Mouse (Mus musculus) liver, embryonic 13.5 days (tissue): ENCODE measurements around the gene Atg3. TPM values are rescaled to one million over a fixed set of nuclear protein-coding genes. Genes with fewer than 3 reads are reported as not detected.

Experiments used
- ATAC-seq: fragments of 200-750 bp; cut with Nextera tagmentation; 2 replicates; pipeline ENCODE4 v1.8.0; 2017; ENCODE audit warnings: low read depth, mild to moderate bottlenecking, moderate number of reproducible peaks, moderate library complexity
- DNase-seq: peaks from one replicate; pipeline ENCODE4 v3.0.0; 2022
- H3K27ac ChIP-seq: fragments of 300-500 bp; sonication (generic); 2 replicates; pipeline ENCODE4 v1.5.1; 2015; ENCODE audit warnings: moderate library complexity, mild to moderate bottlenecking, inconsistent platforms
- H3K27me3 ChIP-seq: fragments of 300-500 bp; sonication (generic); 2 replicates; pipeline ENCODE4 v1.6.1; 2015; ENCODE audit warnings: mild to moderate bottlenecking, inconsistent platforms
- H3K36me3 ChIP-seq: fragments of 300-500 bp; sonication (generic); 2 replicates; pipeline ENCODE4 v1.6.1; 2015; ENCODE audit warnings: mild to moderate bottlenecking, inconsistent platforms
- H3K4me1 ChIP-seq: fragments of 300-500 bp; sonication (generic); replicated peaks from 2 replicates; pipeline ENCODE4 v1.6.1; 2015; ENCODE audit warnings: inconsistent platforms
- H3K4me2 ChIP-seq: fragments of 300-500 bp; sonication (generic); 2 replicates; pipeline ENCODE4 v1.6.1; 2015; ENCODE audit warnings: inconsistent platforms, mild to moderate bottlenecking, moderate library complexity
- H3K4me3 ChIP-seq: fragments of 300-500 bp; sonication (generic); replicated peaks from 2 replicates; pipeline ENCODE4 v1.5.1; 2015; ENCODE audit warnings: mild to moderate bottlenecking, inconsistent platforms
- H3K9ac ChIP-seq: fragments of 300-500 bp; sonication (generic); 2 replicates; pipeline ENCODE4 v1.6.1; 2015; ENCODE audit warnings: mild to moderate bottlenecking, inconsistent platforms
- H3K9me3 ChIP-seq: fragments of 300-500 bp; sonication (generic); replicated peaks from 2 replicates; pipeline ENCODE4 v1.6.1; 2016; ENCODE audit warnings: inconsistent platforms
- WGBS: fragments of 180-500 bp; shearing (Covaris S2); methylation state at CpG from one replicate; pipeline ENCODE4 v1.1.7; 2015; ENCODE audit not compliant: insufficient replicate concordance; 5-methylcytosine and 5-hydroxymethylcytosine counted together
- polyA plus RNA-seq: library from polyadenylated mRNA; unstranded; fragments of >200 nt; fragmentation: Nextera tagmentation; extraction: Ambion mirVana; gene quantifications from 2 replicates; pipeline ENCODE4 v1.2.1, GENCODE M21; 2015

Gene Atg3
- 21.7 and 22.2 TPM in 2 replicates for polyA plus RNA-seq

DNA sequence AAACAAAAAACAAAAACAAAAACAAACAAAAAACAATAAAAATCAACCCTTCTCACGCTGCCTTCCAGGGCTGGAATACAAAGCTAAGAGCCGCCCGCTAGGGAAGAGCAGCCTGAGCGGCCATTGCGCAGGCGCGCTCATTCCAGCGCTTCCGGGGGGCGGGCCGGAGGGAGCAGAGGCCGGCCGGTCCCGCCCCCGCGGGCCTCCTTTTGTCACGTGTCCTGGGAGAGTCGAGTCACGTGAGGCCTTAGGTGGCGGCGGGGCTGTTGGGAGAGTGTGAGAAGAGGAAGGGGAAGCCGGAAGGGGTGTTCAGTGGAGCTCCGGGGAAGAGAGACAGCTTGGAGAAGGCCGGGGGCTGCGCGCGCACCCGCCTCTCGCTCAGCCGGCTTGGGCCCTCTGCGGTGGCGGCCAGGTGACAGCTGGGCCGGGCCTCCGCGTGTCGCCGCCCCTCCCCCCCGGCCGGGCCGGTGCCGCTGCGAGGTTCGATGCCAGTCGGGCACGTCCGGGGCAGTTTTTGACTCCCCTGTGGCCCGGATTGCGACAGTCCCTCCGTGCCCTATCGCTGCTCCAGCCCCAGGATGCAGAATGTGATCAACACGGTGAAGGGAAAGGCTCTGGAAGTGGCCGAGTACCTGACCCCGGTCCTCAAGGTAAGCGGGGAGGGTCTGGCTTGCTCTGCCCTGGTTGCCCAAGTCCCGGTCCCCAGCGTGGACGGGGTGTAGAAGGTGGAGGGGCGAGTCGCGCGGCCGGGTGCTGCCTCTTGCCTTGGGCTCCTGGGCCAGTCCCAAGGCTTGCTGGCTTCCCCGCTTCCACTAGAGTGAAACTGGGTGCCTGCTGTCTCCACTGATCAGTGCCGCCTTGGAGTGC is at the start of gene Atg3, which contains the start of gene Slc35a5:
Gene Atg3 (plus strand): TSS at position 264 of the 867 bp plus-strand sequence.
Gene Slc35a5 (minus strand): TSS at position 185 of the 867 bp plus-strand sequence.
- H3K36me3 ChIP-seq, result no peaks in the 10 kb centered on the region
- peak within 1 kb of the TSS; percentile 88 for H3K27ac ChIP-seq
- no peaks in the 10 kb centered on the region for H3K27me3 ChIP-seq
- H3K4me3 ChIP-seq, result peak within 1 kb of the TSS; percentile 91
- no peaks in the 10 kb centered on the region for H3K9me3 ChIP-seq
- under 1% methylated on average over 61 of the region's 64 CpGs for WGBS
- peak within 1 kb of the TSS; percentile 90 for H3K4me2 ChIP-seq
- peak within 1 kb of the TSS; percentile 92 for H3K9ac ChIP-seq
- peak; percentile 89 for ATAC-seq
- peaks cover 24% of the 10 kb centered on the region for H3K4me1 ChIP-seq
- DNase-seq, result peak; percentile 91

DNA sequence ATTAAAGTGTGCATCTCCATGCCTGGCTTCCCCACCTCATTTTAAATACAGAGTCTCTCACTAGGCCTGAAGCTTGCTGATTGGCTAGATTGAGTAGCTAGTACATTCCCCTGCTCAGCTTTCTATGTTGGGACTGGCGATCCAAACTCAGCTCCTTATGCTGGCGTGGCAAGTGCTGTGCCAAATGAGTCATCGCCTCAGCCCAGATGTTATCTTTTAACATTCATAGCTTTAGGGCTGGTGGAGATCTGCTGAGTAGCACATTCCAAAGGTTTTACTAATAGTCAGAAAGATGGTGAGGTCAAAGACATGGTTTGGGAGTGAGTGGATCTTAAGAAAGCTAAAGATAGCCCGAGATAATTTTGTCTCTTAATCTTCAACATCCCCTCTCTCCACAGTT is 48.1 kb upstream of the Atg3 start:
- WGBS, result 20% methylated on average over 4 of the region's 4 CpGs
- Histone ChIP-seq H3K9ac (no peak overlapping the region), H3K27me3 (no peaks in the 10 kb centered on the region), H3K9me3 (no peaks in the 10 kb centered on the region), H3K4me3 (no peak overlapping the region), H3K36me3 (no peaks in the 10 kb centered on the region), H3K27ac (no peak overlapping the region), H3K4me1 (no peaks in the 10 kb centered on the region), H3K4me2 (no peak overlapping the region)
- DNase-seq, result no peak
- ATAC-seq, result no peak

DNA sequence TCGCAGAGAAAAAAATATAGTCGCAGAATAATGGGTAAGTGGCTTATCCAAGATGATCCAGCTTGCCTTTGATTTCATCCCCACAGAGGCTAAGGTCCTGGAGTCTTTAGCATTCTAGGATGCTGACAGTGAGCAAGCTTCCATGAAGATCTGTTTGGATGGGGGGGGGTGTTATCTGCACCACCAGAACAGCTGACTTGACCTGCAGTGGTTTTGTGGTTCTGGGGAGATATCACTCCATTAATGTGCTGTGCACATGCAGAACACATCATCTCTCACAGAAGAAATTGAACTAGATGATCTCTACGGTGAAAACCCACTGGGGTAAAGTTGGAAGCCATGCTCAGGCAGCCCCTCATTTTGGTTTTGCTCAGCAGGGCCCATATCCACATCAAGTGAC is 41.4 kb upstream of the Atg3 start:
- H3K9me3 ChIP-seq, result no peaks in the 10 kb centered on the region
- ATAC-seq (no peak), DNase-seq (no peak)
- no peaks in the 10 kb centered on the region for H3K27me3 ChIP-seq
- no peak overlapping the region for H3K4me3 ChIP-seq
- H3K9ac ChIP-seq, result no peak overlapping the region
- H3K4me1 ChIP-seq, result no peaks in the 10 kb centered on the region
- H3K4me2 ChIP-seq, result no peak overlapping the region
- no peaks in the 10 kb centered on the region for H3K36me3 ChIP-seq
- 53% methylated on average over 3 of the region's 3 CpGs for WGBS
- H3K27ac ChIP-seq, result no peak overlapping the region

DNA sequence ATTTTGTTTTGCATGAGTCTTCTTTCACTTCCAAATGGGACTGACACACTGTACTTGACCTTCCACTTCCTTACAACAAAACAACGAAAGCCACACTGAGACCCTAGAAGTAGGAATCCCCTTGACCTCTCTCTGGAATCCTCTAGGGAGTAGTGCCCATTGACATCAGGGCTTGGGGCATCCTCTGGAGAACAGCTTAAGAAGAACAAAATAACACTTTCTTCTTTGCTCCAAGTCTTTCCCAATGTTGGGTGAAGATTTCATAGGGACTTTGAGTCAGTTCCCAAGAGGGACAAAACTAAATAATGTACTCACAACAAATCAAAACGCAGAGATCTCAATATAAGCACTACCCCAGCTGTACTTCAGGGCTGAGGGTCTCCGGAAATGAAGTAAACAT is 39.8 kb upstream of the Atg3 start:
- no peaks in the 10 kb centered on the region for H3K9me3 ChIP-seq
- H3K4me1 ChIP-seq, result no peaks in the 10 kb centered on the region
- H3K4me2 ChIP-seq, result no peak overlapping the region
- 61% methylated on average over 3 of the region's 3 CpGs for WGBS
- no peak overlapping the region for H3K27ac ChIP-seq
- ATAC-seq, result no peak
- H3K4me3 ChIP-seq, result no peak overlapping the region
- no peak for DNase-seq
- H3K36me3 ChIP-seq, result no peaks in the 10 kb centered on the region
- no peaks in the 10 kb centered on the region for H3K27me3 ChIP-seq
- H3K9ac ChIP-seq, result no peak overlapping the region

DNA sequence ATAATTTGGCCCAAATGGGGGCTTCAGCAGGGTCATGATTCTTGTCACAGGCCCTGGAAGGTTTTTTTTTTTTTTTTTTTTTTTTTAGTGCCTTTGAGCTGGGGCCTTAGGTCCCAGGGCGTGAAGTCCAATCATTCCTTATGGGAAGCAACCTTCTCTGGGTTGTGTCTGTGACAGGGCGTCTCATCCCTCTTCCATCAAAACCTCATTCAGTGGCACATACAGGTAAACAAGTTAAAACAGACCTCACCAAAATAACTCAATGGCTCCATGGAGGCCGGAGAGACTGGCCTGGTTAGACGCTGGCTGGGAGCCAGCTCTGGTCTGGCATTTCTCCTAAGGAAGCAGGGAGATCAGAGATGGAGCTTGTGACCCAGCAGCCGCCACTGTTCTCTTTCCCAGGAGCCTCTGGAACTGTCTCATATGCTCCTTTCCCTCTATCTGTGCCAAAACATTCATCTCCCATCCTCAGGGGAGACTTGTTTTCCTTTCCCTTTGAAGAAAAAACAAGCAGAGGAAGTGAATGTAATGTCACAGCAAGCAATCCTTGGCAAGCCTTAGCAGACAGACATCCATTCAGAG is 37.6 kb upstream of the Atg3 start:
- Histone ChIP-seq H3K4me2 (no peak overlapping the region), H3K4me1 (no peaks in the 10 kb centered on the region), H3K4me3 (no peak overlapping the region), H3K9me3 (no peaks in the 10 kb centered on the region), H3K36me3 (no peaks in the 10 kb centered on the region), H3K9ac (no peak overlapping the region), H3K27ac (no peak overlapping the region), H3K27me3 (no peaks in the 10 kb centered on the region)
- 57% methylated on average over 5 of the region's 5 CpGs for WGBS
- ATAC-seq, result no peak
- DNase-seq, result no peak

DNA sequence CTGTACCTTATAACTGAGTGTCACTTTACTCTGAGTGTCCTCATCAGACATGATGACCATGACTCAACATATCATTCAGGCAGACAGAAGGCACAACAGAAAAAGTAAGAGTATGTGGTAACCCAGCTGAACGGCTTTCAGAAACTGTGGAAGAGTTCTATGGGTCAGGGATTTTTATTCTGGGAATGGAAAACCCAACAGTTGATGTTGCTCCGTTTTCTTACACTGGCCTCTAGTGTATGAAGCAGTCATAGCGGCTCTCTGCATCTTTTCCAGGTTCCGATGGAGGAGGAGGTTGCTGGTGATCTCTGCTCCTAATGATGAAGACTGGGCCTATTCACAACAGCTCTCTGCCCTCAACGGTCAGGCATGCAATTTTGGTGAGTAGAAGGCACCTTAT is 36.0 kb upstream of the Atg3 start:
- H3K4me3 ChIP-seq, result no peak overlapping the region
- H3K9ac ChIP-seq, result no peak overlapping the region
- H3K4me2 ChIP-seq, result no peak overlapping the region
- no peak overlapping the region for H3K27ac ChIP-seq
- WGBS, result 57% methylated on average over 5 of the region's 5 CpGs
- no peaks in the 10 kb centered on the region for H3K9me3 ChIP-seq
- no peaks in the 10 kb centered on the region for H3K36me3 ChIP-seq
- no peaks in the 10 kb centered on the region for H3K27me3 ChIP-seq
- no peaks in the 10 kb centered on the region for H3K4me1 ChIP-seq
- ATAC-seq (no peak), DNase-seq (no peak)

DNA sequence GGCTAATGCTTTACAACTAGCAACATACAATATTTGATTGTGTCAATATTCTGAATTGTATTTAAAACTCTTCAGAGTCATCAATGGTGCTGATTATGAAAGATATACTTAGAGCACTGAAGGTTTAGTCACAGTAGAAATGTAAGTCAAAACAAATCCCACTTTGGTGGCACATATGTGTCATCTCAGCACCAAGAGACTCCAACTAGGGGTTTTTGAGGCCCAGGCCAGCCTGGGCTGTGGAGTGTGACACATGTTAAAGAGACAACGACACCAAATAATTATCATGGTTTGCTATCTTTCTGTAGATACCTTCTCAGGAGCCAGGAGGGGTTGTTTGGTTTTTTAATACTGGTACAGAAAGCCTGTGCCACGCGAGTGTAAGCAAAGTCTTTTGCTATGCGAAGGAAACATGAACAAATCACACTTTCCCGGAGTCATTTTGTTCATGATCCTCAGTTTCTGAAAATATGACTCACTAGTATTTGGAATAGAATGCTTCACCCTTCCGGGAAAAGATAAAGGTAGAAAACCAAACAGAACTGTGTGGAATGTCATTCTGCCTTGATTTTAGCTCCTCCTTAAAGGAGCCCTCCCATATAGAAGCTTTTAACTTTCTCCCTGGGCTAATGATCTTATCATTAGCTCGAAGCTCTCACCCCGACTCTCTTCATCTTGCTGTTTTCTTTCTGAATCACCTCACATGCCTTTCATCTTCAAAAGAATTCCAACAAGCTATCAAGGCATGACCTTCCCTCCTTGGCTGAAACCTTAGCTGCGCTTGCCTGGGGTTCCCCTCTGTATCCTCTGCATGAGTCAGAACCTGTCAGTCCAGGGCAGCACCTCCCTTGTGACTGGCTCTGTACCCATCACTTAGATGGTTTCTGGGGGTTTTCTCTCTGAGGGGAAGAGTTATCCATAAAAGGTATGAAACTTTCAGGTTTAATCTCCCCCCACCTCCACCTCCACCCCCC is 34.1 kb upstream of the Atg3 start:
- Histone ChIP-seq H3K4me1 (no peaks in the 10 kb centered on the region), H3K9me3 (no peaks in the 10 kb centered on the region), H3K27me3 (no peaks in the 10 kb centered on the region), H3K36me3 (no peaks in the 10 kb centered on the region), H3K9ac (no peak overlapping the region), H3K4me3 (no peak overlapping the region), H3K27ac (no peak overlapping the region), H3K4me2 (no peak overlapping the region)
- no peak for ATAC-seq
- 54% methylated on average over 9 of the region's 9 CpGs for WGBS
- DNase-seq, result no peak

DNA sequence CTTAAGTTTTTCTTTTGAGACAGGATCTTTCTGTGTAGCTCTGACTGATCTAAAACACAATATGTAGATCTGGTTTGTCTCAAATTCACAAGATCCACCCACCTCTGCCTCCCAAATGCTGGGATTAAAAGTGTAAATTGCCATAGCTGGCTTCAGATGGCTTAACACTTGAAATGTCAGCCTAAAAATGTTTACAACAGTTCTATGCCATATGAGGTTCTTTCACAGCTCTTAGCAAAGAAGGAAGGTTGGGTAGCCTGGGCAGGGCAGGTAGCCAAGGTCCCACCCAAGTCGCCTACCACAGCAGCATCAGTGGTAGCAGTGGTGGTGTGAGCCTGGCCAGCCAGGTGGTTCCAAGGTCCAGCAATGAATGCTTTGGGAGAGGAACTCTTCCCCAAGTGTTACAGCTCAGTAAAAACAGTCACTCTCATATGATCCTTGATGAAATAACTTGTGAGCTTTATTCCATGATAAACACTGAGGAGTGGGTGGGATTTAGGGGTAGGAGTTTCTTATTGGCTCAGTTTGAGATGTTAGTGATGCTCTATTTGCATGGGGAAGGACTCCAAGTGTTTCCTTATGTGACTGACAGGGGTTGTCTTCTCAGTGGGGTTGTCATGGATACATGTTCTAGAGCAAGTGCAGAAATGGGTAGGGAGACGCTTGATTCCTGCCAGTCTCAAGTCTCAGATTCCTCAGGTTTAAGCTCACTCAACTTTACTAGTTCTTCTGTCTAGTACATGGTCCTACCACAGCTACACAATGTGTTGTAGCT is 30.5 kb upstream of the Atg3 start:
- no peaks in the 10 kb centered on the region for H3K4me1 ChIP-seq
- H3K9me3 ChIP-seq, result no peaks in the 10 kb centered on the region
- WGBS, result 64% methylated on average over 2 of the region's 2 CpGs
- no peak overlapping the region for H3K4me2 ChIP-seq
- H3K4me3 ChIP-seq, result no peak overlapping the region
- no peaks in the 10 kb centered on the region for H3K36me3 ChIP-seq
- H3K27me3 ChIP-seq, result no peaks in the 10 kb centered on the region
- no peak overlapping the region for H3K27ac ChIP-seq
- DNase-seq, result no peak
- H3K9ac ChIP-seq, result no peak overlapping the region
- ATAC-seq, result no peak

DNA sequence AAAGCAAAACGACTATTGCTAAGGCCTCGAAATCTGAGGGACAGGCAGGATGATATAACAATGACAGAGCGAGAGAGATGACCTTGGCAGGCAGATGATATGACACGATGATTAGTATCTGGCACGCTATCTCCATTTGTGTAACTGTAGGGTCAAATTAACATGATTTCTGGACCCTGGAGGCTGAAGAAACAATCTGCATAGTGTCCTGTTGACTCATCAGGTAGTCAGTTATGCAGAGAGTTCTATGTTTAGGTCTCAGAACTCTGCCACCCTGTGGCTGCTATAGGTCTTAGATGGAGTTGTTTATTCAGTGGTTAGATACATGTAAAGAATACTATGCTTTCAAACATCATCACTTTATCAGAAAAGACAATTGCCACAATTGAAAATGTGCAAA is 16.9 kb upstream of the Atg3 start:
- DNase-seq (no peak), ATAC-seq (no peak)
- Histone ChIP-seq H3K4me2 (no peak overlapping the region), H3K27ac (no peak overlapping the region), H3K9me3 (no peaks in the 10 kb centered on the region), H3K36me3 (peaks cover 51% of the 10 kb centered on the region), H3K4me1 (no peaks in the 10 kb centered on the region), H3K4me3 (no peak overlapping the region), H3K9ac (no peak overlapping the region), H3K27me3 (no peaks in the 10 kb centered on the region)
- WGBS, result 77% methylated on average over 5 of the region's 5 CpGs

DNA sequence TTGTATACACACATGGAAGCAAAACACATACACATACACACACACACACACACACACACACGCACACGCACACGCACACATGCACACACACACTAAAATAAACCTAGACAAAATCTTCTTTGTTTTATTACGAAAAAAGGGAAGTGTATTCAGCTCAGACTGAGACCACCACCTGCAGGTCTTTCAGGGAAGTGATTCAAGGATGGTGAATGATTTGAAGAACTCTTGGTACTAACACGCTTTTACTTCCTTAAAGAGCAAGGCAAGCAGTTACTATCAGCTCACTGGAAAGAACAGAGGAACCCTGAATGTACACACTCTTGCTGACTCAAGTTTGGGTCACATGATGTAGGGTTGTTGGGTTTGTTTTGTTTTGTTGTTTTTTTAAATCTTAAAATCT is 16.0 kb upstream of the Atg3 start:
- no peak for ATAC-seq
- H3K9me3 ChIP-seq, result no peaks in the 10 kb centered on the region
- no peak overlapping the region for H3K9ac ChIP-seq
- H3K4me2 ChIP-seq, result no peak overlapping the region
- no peak overlapping the region for H3K27ac ChIP-seq
- H3K4me1 ChIP-seq, result no peaks in the 10 kb centered on the region
- WGBS, result 75% methylated on average over 5 of the region's 5 CpGs
- peaks cover 51% of the 10 kb centered on the region for H3K36me3 ChIP-seq
- DNase-seq, result no peak
- no peak overlapping the region for H3K4me3 ChIP-seq
- H3K27me3 ChIP-seq, result no peaks in the 10 kb centered on the region
